8 mouse cellular contexts compared by ENCODE assay signal in the genomic region with DNA sequence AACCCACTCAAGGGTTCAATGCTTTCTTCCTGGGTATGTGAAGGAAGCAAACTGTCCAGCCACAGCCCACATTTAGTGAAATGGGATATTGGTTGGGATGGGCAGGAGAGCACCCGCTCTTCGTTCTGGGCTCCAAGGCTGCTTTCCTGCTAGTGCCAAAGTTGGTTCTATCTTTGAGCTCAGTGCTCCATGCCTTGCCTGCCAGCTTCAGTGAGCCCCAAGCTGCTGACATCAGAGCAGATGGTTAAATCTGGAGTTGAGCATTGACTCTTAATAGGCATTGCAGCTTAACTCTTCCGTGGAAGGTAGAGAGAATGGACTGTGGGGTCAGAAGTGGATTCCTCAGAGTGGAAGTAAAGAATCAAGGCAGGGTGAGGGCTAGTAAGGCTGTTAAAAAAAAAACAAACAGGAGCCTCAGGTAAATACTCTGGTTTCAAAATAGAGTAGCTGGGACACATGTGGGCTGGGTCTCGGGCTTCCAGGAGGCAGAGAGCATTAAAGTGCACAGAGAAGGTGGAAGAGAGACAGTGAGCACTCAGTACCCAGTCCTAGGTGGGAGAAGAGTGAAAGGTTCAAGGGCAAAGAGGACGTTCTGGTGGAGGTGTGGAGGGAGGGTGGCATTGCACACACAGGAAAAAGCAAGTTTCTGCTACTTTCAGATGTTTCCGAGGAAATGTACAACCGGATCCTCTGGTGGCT. TPM values are rescaled to one million over a fixed set of nuclear protein-coding genes. Genes with fewer than 3 reads are reported as not detected.
DNase-seq lines count a peak whose midpoint lies in the region; ATAC-seq lines count a peak whose summit lies in the region.

A gene (plus strand): TSS at position 649 of the 699 bp plus-strand sequence.

- ATAC-seq in forebrain, embryonic 14.5 days = no peak
- no peak for ATAC-seq in intestine, embryonic 14.5 days (replicated peaks; ENCODE audit: low FRiP score, low TSS enrichment, low read depth)
- no peak for ATAC-seq in midbrain, embryonic 12.5 days (ENCODE audit: low FRiP score, low read depth)

- no peaks in the 10 kb centered on the region for H3K27me3 ChIP-seq in forebrain, embryonic 14.5 days (replicated peaks; ENCODE audit: control insufficient read depth, insufficient read depth, low read length)
- no peaks in the 10 kb centered on the region for H3K27me3 ChIP-seq in forebrain, embryonic 10.5 days (ENCODE audit: poor library complexity, severe bottlenecking)
- H3K27me3 ChIP-seq in intestine, embryonic 14.5 days (replicated peaks; ENCODE audit: control insufficient read depth, insufficient read depth, low read length) = no peaks in the 10 kb centered on the region
- no peaks in the 10 kb centered on the region for H3K27me3 ChIP-seq in midbrain, embryonic 12.5 days

- H3K9me3 ChIP-seq in forebrain, embryonic 14.5 days (replicated peaks; ENCODE audit: control insufficient read depth, low read length) = no peaks in the 10 kb centered on the region
- no peaks in the 10 kb centered on the region for H3K9me3 ChIP-seq in forebrain, embryonic 10.5 days
- no peaks in the 10 kb centered on the region for H3K9me3 ChIP-seq in intestine, embryonic 14.5 days (ENCODE audit: control insufficient read depth, low read length)
- H3K9me3 ChIP-seq in midbrain, embryonic 12.5 days = no peaks in the 10 kb centered on the region

- no peak within 1 kb of the TSS for H3K4me3 ChIP-seq in forebrain, embryonic 14.5 days (ENCODE audit: low read depth, low read length)
- no peak within 1 kb of the TSS for H3K4me3 ChIP-seq in forebrain, embryonic 10.5 days
- no peak within 1 kb of the TSS for H3K4me3 ChIP-seq in intestine, embryonic 14.5 days (ENCODE audit: low read depth, low read length)
- H3K4me3 ChIP-seq in midbrain, embryonic 12.5 days = no peak within 1 kb of the TSS

- no peaks in the 10 kb centered on the region for H3K36me3 ChIP-seq in forebrain, embryonic 14.5 days (ENCODE audit: control insufficient read depth, insufficient read depth, low read length)
- no peaks in the 10 kb centered on the region for H3K36me3 ChIP-seq in forebrain, embryonic 10.5 days (replicated peaks)
- no peaks in the 10 kb centered on the region for H3K36me3 ChIP-seq in intestine, embryonic 14.5 days (ENCODE audit: control insufficient read depth, insufficient read depth, low read length)
- no peaks in the 10 kb centered on the region for H3K36me3 ChIP-seq in midbrain, embryonic 12.5 days

- H3K9ac ChIP-seq in forebrain, embryonic 14.5 days (ENCODE audit: low read length) = no peak within 1 kb of the TSS
- no peak within 1 kb of the TSS for H3K9ac ChIP-seq in intestine, embryonic 14.5 days (ENCODE audit: low read length)
- H3K9ac ChIP-seq in midbrain, embryonic 12.5 days (replicated peaks) = no peak within 1 kb of the TSS

- 81% methylated on average over 7 of the region's 7 CpGs for WGBS in forebrain, embryonic 14.5 days
- WGBS in forebrain, embryonic 10.5 days = 87% methylated on average over 7 of the region's 7 CpGs
- 73% methylated on average over 7 of the region's 7 CpGs for WGBS in intestine, embryonic 14.5 days
- WGBS in midbrain, embryonic 12.5 days = 82% methylated on average over 7 of the region's 7 CpGs

- no peak within 1 kb of the TSS for H3K4me2 ChIP-seq in forebrain, embryonic 14.5 days (ENCODE audit: low read length)
- no peak within 1 kb of the TSS for H3K4me2 ChIP-seq in intestine, embryonic 14.5 days (ENCODE audit: low read length)
- H3K4me2 ChIP-seq in midbrain, embryonic 12.5 days (replicated peaks) = no peak within 1 kb of the TSS

- no peaks in the 10 kb centered on the region for H3K4me1 ChIP-seq in forebrain, embryonic 14.5 days (ENCODE audit: control insufficient read depth, insufficient read depth, low read length)
- peaks cover 4% of the 10 kb centered on the region; the same call in 1 of the 2 replicates for H3K4me1 ChIP-seq in forebrain, embryonic 10.5 days
- H3K4me1 ChIP-seq in intestine, embryonic 14.5 days (replicated peaks; ENCODE audit: control insufficient read depth, insufficient read depth, low read length) = no peaks in the 10 kb centered on the region
- no peaks in the 10 kb centered on the region for H3K4me1 ChIP-seq in midbrain, embryonic 12.5 days

- DNase-seq in forebrain, embryonic 14.5 days (ENCODE audit: low spot score) = no peak
- DNase-seq in forebrain, embryonic 10.5 days (ENCODE audit: extremely low spot score, low spot score) = no peak
- DNase-seq in urinary bladder, adult 2 months (ENCODE audit: low spot score) = no peak
- DNase-seq in urinary bladder, postnatal 4 days (ENCODE audit: low spot score in 2 of 2) = no peak
- no peak for DNase-seq in intestine, embryonic 14.5 days (ENCODE audit: low spot score)
- no peak for DNase-seq in ovary, postnatal 10 days (ENCODE audit: low spot score)
- no peak for DNase-seq in cerebellum, adult 9-10 months

- H3K27ac ChIP-seq in forebrain, embryonic 14.5 days (ENCODE audit: low read depth, low read length) = no peak within 1 kb of the TSS
- no peak within 1 kb of the TSS for H3K27ac ChIP-seq in forebrain, embryonic 10.5 days
- H3K27ac ChIP-seq in intestine, embryonic 14.5 days (ENCODE audit: low read depth) = no peak within 1 kb of the TSS
- no peak within 1 kb of the TSS for H3K27ac ChIP-seq in midbrain, embryonic 12.5 days (replicated peaks)

RNA-seq across cellular contexts. Expression of the gene that starts here (rescaled TPM):
- 16.8 and 19.6 TPM in 2 replicates for polyA plus RNA-seq in forebrain, embryonic 14.5 days (2014; fragmentation: Nextera tagmentation; extraction: Ambion mirVana)
- polyA plus RNA-seq in forebrain, embryonic 10.5 days (2016; fragmentation: Nextera tagmentation; extraction: Ambion mirVana) = 7.6 and 8.1 TPM in 2 replicates
- 57.9 and 72.5 TPM in 2 replicates for polyA plus RNA-seq in urinary bladder, adult 2 months (2012; rRNA removed)
- 17.2 and 19.5 TPM in 2 replicates for polyA plus RNA-seq in intestine, embryonic 14.5 days (2014; fragmentation: Nextera tagmentation; extraction: Ambion mirVana)
- 12.5 and 14.3 TPM in 2 replicates for polyA plus RNA-seq in midbrain, embryonic 12.5 days (2016; fragmentation: Nextera tagmentation; extraction: Ambion mirVana)
